Mouse (Mus musculus): ENCODE measurements around the gene Crot.
"Not testable (repeated sequence)": the region's sequence is repeated elsewhere in the genome, so short reads cannot be mapped to it uniquely, and the experiment has no call there.

Crot gene

GRCm38 (mm10) chr5:8996686-8997512, at the start of gene Crot:
Crot (minus strand) TSS chr5:8997324.
- DNase-seq (ENCODE audit: low spot score) = peak; percentile 71

GRCm38 (mm10) chr5:9045904-9046303, 48.8 kb upstream of the Crot start:
- DNase-seq (ENCODE audit: low spot score) = no peak

GRCm38 (mm10) chr5:9044821-9045220, 47.7 kb upstream of the Crot start:
- no peak for DNase-seq (ENCODE audit: low spot score)

GRCm38 (mm10) chr5:9043582-9044267, 46.6 kb upstream of the Crot start:
- DNase-seq (ENCODE audit: low spot score) = no peak

- DNase-seq (ENCODE audit: low spot score) = no peak
These were observed 45.7 kb upstream of the Crot start for GRCm38 (mm10) chr5:9042721-9043416.

GRCm38 (mm10) chr5:9040665-9041215, 43.6 kb upstream of the Crot start:
- DNase-seq (ENCODE audit: low spot score) = no peak

- DNase-seq (ENCODE audit: low spot score) = no peak
These were observed 42.9 kb upstream of the Crot start for GRCm38 (mm10) chr5:9039978-9040377.

GRCm38 (mm10) chr5:9037292-9037691, 40.2 kb upstream of the Crot start:
- DNase-seq (ENCODE audit: low spot score) = no peak

- DNase-seq (ENCODE audit: low spot score) = no peak
These were observed 38.3 kb upstream of the Crot start for GRCm38 (mm10) chr5:9035457-9035856.

- no peak for DNase-seq (ENCODE audit: low spot score)
These were observed 37.4 kb upstream of the Crot start for GRCm38 (mm10) chr5:9034535-9034934.

GRCm38 (mm10) chr5:9033843-9034242, 36.7 kb upstream of the Crot start:
- DNase-seq (ENCODE audit: low spot score) = no peak

- DNase-seq (ENCODE audit: low spot score) = no peak
These were observed 35.5 kb upstream of the Crot start for GRCm38 (mm10) chr5:9032641-9033040.

- DNase-seq (ENCODE audit: low spot score) = no peak
These were observed 35.0 kb upstream of the Crot start for GRCm38 (mm10) chr5:9032101-9032590.

- no peak for DNase-seq (ENCODE audit: low spot score)
These were observed 31.2 kb upstream of the Crot start for GRCm38 (mm10) chr5:9028266-9028841.

- DNase-seq (ENCODE audit: low spot score) = no peak
These were observed 18.2 kb upstream of the Crot start for GRCm38 (mm10) chr5:9015352-9015751.

- no peak for DNase-seq (ENCODE audit: low spot score)
These were observed 17.6 kb upstream of the Crot start for GRCm38 (mm10) chr5:9014774-9015173.

- DNase-seq (ENCODE audit: low spot score) = no peak
These were observed 14.2 kb upstream of the Crot start for GRCm38 (mm10) chr5:9011374-9011773.

GRCm38 (mm10) chr5:9010166-9010565, 13.0 kb upstream of the Crot start:
- no peak for DNase-seq (ENCODE audit: low spot score)

- not testable (repeated sequence) for DNase-seq (ENCODE audit: low spot score)
These were observed 9.5 kb upstream of the Crot start for GRCm38 (mm10) chr5:9006585-9006984.

GRCm38 (mm10) chr5:9000006-9000405, 2.9 kb upstream of the Crot start:
- DNase-seq (ENCODE audit: low spot score) = not testable (repeated sequence)

- no peak for DNase-seq (ENCODE audit: low spot score)
These were observed 2.0 kb upstream of the Crot start for GRCm38 (mm10) chr5:8999108-8999507.

GRCm38 (mm10) chr5:8997513-8997895, 380 bp upstream of the Crot start:
- no peak for DNase-seq (ENCODE audit: low spot score)
